Mouse (Mus musculus) G1E (cell line): ENCODE results near the gene Wdr47. TPM values are rescaled to one million over a fixed set of nuclear protein-coding genes. Genes with fewer than 3 reads are reported as not detected.
"Not testable (repeated sequence)": the region's sequence is repeated elsewhere in the genome, so short reads cannot be mapped to it uniquely, and the experiment has no call there.

Source experiments
- ATAC-seq: 2 replicates; pipeline ENCODE4 v1.8.0; 2016; ENCODE audit warnings: mild to moderate bottlenecking; ENCODE audit not compliant: insufficient number of reproducible peaks, poor library complexity, low FRiP score, severe bottlenecking; ENCODE audit errors: extremely low read depth
- DNase-seq: peaks from one replicate; pipeline ENCODE4 v3.0.0; 2012; ENCODE audit warnings: low spot score
- H3K27me3 ChIP-seq: 2 replicates; pipeline ENCODE4 v1.6.1; 2012; ENCODE audit warnings: mild to moderate bottlenecking, low read length, inconsistent platforms; ENCODE audit not compliant: insufficient read depth
- H3K36me3 ChIP-seq: replicated peaks from 2 replicates; pipeline ENCODE3; 2012; ENCODE audit warnings: mild to moderate bottlenecking, inconsistent platforms
- H3K4me1 ChIP-seq: 2 replicates; pipeline ENCODE4 v1.6.1; 2012; ENCODE audit warnings: low read depth, low read length, inconsistent platforms, mixed read lengths; ENCODE audit not compliant: insufficient read depth
- H3K4me3 ChIP-seq: 2 replicates; pipeline ENCODE4 v1.5.1; 2012; ENCODE audit warnings: low read depth, mild to moderate bottlenecking, inconsistent platforms, low read length, moderate library complexity, mixed read lengths
- H3K9me3 ChIP-seq: replicated peaks from 2 replicates; pipeline ENCODE4 v1.6.1; 2012; ENCODE audit warnings: inconsistent platforms
- CTCF ChIP-seq: IDR thresholded peaks from 2 replicates; pipeline ENCODE4 v1.5.1; 2012; ENCODE audit warnings: low read depth, low read length, inconsistent platforms, mixed read lengths
- GATA1 ChIP-seq: IDR thresholded peaks from 2 replicates; pipeline ENCODE4 v1.6.1; 2012; ENCODE audit warnings: borderline replicate concordance, low read length, inconsistent platforms, mixed read lengths
- GATA2 ChIP-seq: IDR thresholded peaks from 2 replicates; pipeline ENCODE4 v1.6.1; 2012; ENCODE audit warnings: low read depth, low read length, inconsistent platforms, borderline replicate concordance
- POLR2AphosphoS5 ChIP-seq: IDR thresholded peaks from 2 replicates; pipeline ENCODE4 v1.6.1; 2012; ENCODE audit warnings: low read depth, low read length, inconsistent platforms; ENCODE audit not compliant: insufficient replicate concordance
- TAL1 ChIP-seq: conservative IDR thresholded peaks from 2 replicates; pipeline ENCODE4 v1.6.1; 2012; ENCODE audit warnings: low read depth, low read length, inconsistent platforms, mixed read lengths
- polyA plus RNA-seq: library from polyadenylated mRNA; stranded (reverse); fragments of >175 nt; gene quantifications from 2 replicates; pipeline ENCODE4 v1.2.3, GENCODE M21; 2012
- total RNA-seq, 2 experiments: library from RNA; stranded (forward) in 1 of 2; stranded (reverse) in 1 of 2; fragments of 200-1000 nt in 1 of 2; fragments of >200 nt in 1 of 2; fragmentation: Nextera tagmentation in 1 of 2; gene quantifications; 2 replicates each; pipeline ENCODE4 v1.2.3; 2014 to 2017

The Wdr47 gene
- total and polyA plus RNA-seq, 3 experiments = 1.2 to 10.3 (median 4.4) TPM

- no peak for TF ChIP-seq GATA2
- no peak for TF ChIP-seq CTCF
- no peak for TF ChIP-seq POLR2AphosphoS5
- TF ChIP-seq GATA1 = no peak
- TF ChIP-seq TAL1 = no peak
- Histone ChIP-seq H3K4me1 (no peaks in the 10 kb centered on the region), H3K9me3 (no peaks in the 10 kb centered on the region), H3K36me3 (peaks cover 7% of the 10 kb centered on the region), H3K27me3 (no peaks in the 10 kb centered on the region), H3K4me3 (no peak overlapping the region)
- ATAC-seq = no peak
- DNase-seq = no peak
Measured at GRCm38 (mm10) chr3:108634761-108635160, 43.7 kb downstream of the Wdr47 start.

- peaks cover 15% of the 10 kb centered on the region for H3K36me3 ChIP-seq
- H3K4me1 ChIP-seq = no peaks in the 10 kb centered on the region
- ATAC-seq (no peak), DNase-seq (no peak)
- H3K27me3 ChIP-seq = no peaks in the 10 kb centered on the region
- no peak for TF ChIP-seq GATA1
- TF ChIP-seq CTCF = no peak
- no peak for TF ChIP-seq POLR2AphosphoS5
- TF ChIP-seq TAL1 = no peak
- no peak for TF ChIP-seq GATA2
- no peaks in the 10 kb centered on the region for H3K9me3 ChIP-seq
- H3K4me3 ChIP-seq = no peak overlapping the region
Measured at GRCm38 (mm10) chr3:108639412-108639811, 48.3 kb downstream of the Wdr47 start.

- no peak for DNase-seq
- Histone ChIP-seq H3K27me3 (no peaks in the 10 kb centered on the region), H3K4me1 (no peaks in the 10 kb centered on the region), H3K36me3 (peaks cover 21% of the 10 kb centered on the region), H3K4me3 (no peak overlapping the region), H3K9me3 (no peaks in the 10 kb centered on the region)
- no peak for ATAC-seq
- TF ChIP-seq CTCF (no peak), GATA1 (no peak), TAL1 (no peak), GATA2 (no peak), POLR2AphosphoS5 (no peak)
Measured at GRCm38 (mm10) chr3:108640998-108641397, 49.9 kb downstream of the Wdr47 start.

GRCm38 (mm10) chr3:108644856-108645255 is 53.8 kb downstream of the Wdr47 start:
- Histone ChIP-seq H3K4me1 (no peaks in the 10 kb centered on the region), H3K36me3 (peaks cover 17% of the 10 kb centered on the region), H3K4me3 (no peak overlapping the region), H3K9me3 (no peaks in the 10 kb centered on the region), H3K27me3 (0 out of 2 replicates have a peak, but pooled peaks cover 2% of the 10 kb centered on the region)
- no peak for ATAC-seq
- no peak for DNase-seq
- no peak for TF ChIP-seq TAL1
- TF ChIP-seq GATA1 = no peak
- no peak for TF ChIP-seq GATA2
- no peak for TF ChIP-seq POLR2AphosphoS5
- TF ChIP-seq CTCF = no peak

GRCm38 (mm10) chr3:108646036-108646435 is 55.0 kb downstream of the Wdr47 start:
- Histone ChIP-seq H3K36me3 (peaks cover 16% of the 10 kb centered on the region), H3K27me3 (0 out of 2 replicates have a peak, but pooled peaks cover 4% of the 10 kb centered on the region), H3K4me1 (no peaks in the 10 kb centered on the region), H3K9me3 (no peaks in the 10 kb centered on the region), H3K4me3 (no peak overlapping the region)
- DNase-seq (no peak), ATAC-seq (no peak)
- TF ChIP-seq GATA2 = no peak
- TF ChIP-seq POLR2AphosphoS5 = no peak

GRCm38 (mm10) chr3:108647681-108648080 is 56.6 kb downstream of the Wdr47 start:
- H3K4me3 ChIP-seq, DNase-seq, ATAC-seq, H3K27me3 ChIP-seq, H3K9me3 ChIP-seq, H3K4me1 ChIP-seq: not testable (repeated sequence)
- peaks cover 14% of the 10 kb centered on the region for H3K36me3 ChIP-seq
